Mouse (Mus musculus): ENCODE data around the gene Isca1. TPM values are rescaled to one million over a fixed set of nuclear protein-coding genes. Genes with fewer than 3 reads are reported as not detected.

The Isca1 gene
- total RNA-seq, 2 experiments from 2014 or later, result 138 to 142 TPM

GRCm38 (mm10) chr13:59779213-59779612 lies 9.6 kb upstream of the Isca1 start:
- Histone ChIP-seq H3K27ac (no peak overlapping the region), H3K4me3 (no peak overlapping the region)
- DNase-seq (ENCODE audit: low spot score in 2 of 2), result no peak
- peak; percentile 38 for TF ChIP-seq CTCF (conservative IDR thresholded peaks at IDR 0.05)

- no peak for DNase-seq (ENCODE audit: low spot score in 2 of 2)
- TF ChIP-seq CTCF (conservative IDR thresholded peaks at IDR 0.05), result no peak
- no peak overlapping the region for H3K4me3 ChIP-seq
- H3K27ac ChIP-seq, result no peak overlapping the region
Measured at GRCm38 (mm10) chr13:59775168-59775567, 5.6 kb upstream of the Isca1 start.

GRCm38 (mm10) chr13:59771257-59771656 lies 1.6 kb upstream of the Isca1 start:
- peak overlapping the region; percentile 95 for H3K4me3 ChIP-seq
- peak overlapping the region; percentile 100 for H3K27ac ChIP-seq
- peak; percentile 42 to 47 for DNase-seq (ENCODE audit: low spot score in 2 of 2)
- no peak for TF ChIP-seq CTCF (conservative IDR thresholded peaks at IDR 0.05)

GRCm38 (mm10) chr13:59770847-59771246 lies 1.2 kb upstream of the Isca1 start:
- peak overlapping the region; percentile 100 for H3K27ac ChIP-seq

GRCm38 (mm10) chr13:59770164-59770562 lies 553 bp upstream of the Isca1 start:
- peak; percentile 54 for TF ChIP-seq CTCF (conservative IDR thresholded peaks at IDR 0.05)
- H3K27ac ChIP-seq, result peak overlapping the region; percentile 100
- peak overlapping the region; percentile 95 for H3K4me3 ChIP-seq
- DNase-seq (ENCODE audit: low spot score in 2 of 2), result peak; percentile 80 to 89

More at GRCm38 (mm10) chr13:59770847-59771246, 1.2 kb upstream of the Isca1 start:
- DNase-seq (ENCODE audit: low spot score in 2 of 2), result no peak
- TF ChIP-seq CTCF (conservative IDR thresholded peaks at IDR 0.05), result no peak
- peak overlapping the region; percentile 95 for H3K4me3 ChIP-seq

- no peak for DNase-seq (ENCODE audit: low spot score in 2 of 2)
Measured at GRCm38 (mm10) chr13:59768531-59768930, 1.1 kb downstream of the Isca1 start.

GRCm38 (mm10) chr13:59766786-59767515 lies 2.7 kb downstream of the Isca1 start:
- DNase-seq (ENCODE audit: low spot score in 2 of 2), result no peak
- Histone ChIP-seq H3K27ac (no peak overlapping the region), H3K4me3 (no peak overlapping the region; the same call in 1 of the 2 replicates)
- TF ChIP-seq CTCF (conservative IDR thresholded peaks at IDR 0.05), result no peak

More at GRCm38 (mm10) chr13:59768531-59768930, 1.1 kb downstream of the Isca1 start:
- TF ChIP-seq CTCF (conservative IDR thresholded peaks at IDR 0.05), result no peak
- H3K27ac ChIP-seq, result peak overlapping the region; percentile 100; the same call in 1 of the 2 replicates
- H3K4me3 ChIP-seq, result peak overlapping the region; percentile 95

GRCm38 (mm10) chr13:59762791-59763190 lies 6.8 kb downstream of the Isca1 start:
- Histone ChIP-seq H3K4me3 (no peak overlapping the region), H3K27ac (no peak overlapping the region)
- DNase-seq (ENCODE audit: low spot score in 2 of 2), result no peak
- TF ChIP-seq CTCF (conservative IDR thresholded peaks at IDR 0.05), result no peak

GRCm38 (mm10) chr13:59756906-59757305 lies 12.7 kb downstream of the Isca1 start:
- no peak overlapping the region for H3K4me3 ChIP-seq
- no peak overlapping the region for H3K27ac ChIP-seq
- DNase-seq (ENCODE audit: low spot score in 2 of 2), result no peak
- TF ChIP-seq CTCF (conservative IDR thresholded peaks at IDR 0.05), result no peak

GRCm38 (mm10) chr13:59750310-59750709 lies 19.3 kb downstream of the Isca1 start:
- no peak for DNase-seq (ENCODE audit: low spot score in 2 of 2)
- TF ChIP-seq CTCF (conservative IDR thresholded peaks at IDR 0.05), result no peak
- no peak overlapping the region for H3K27ac ChIP-seq
- no peak overlapping the region for H3K4me3 ChIP-seq

- Histone ChIP-seq H3K4me3 (no peak within 1 kb of the TSS), H3K27ac (no peak within 1 kb of the TSS)
- no peak for TF ChIP-seq CTCF (conservative IDR thresholded peaks at IDR 0.05)
- DNase-seq (ENCODE audit: low spot score in 2 of 2), result peak in 1 of 2 experiments; percentile 48
Measured at GRCm38 (mm10) chr13:59746711-59747110, 22.9 kb downstream of the Isca1 start, which contains the start of gene 1700014D04Rik. TSS of gene 1700014D04Rik (minus strand) at chr13:59746752.

GRCm38 (mm10) chr13:59746164-59746563 lies 23.4 kb downstream of the Isca1 start:
- Histone ChIP-seq H3K4me3 (no peak overlapping the region), H3K27ac (no peak overlapping the region)
- no peak for TF ChIP-seq CTCF (conservative IDR thresholded peaks at IDR 0.05)
- DNase-seq (ENCODE audit: low spot score in 2 of 2), result no peak

- no peak overlapping the region for H3K27ac ChIP-seq
- TF ChIP-seq CTCF (conservative IDR thresholded peaks at IDR 0.05), result no peak
- no peak for DNase-seq (ENCODE audit: low spot score in 2 of 2)
- no peak overlapping the region for H3K4me3 ChIP-seq
Measured at GRCm38 (mm10) chr13:59745462-59745861, 24.1 kb downstream of the Isca1 start.

GRCm38 (mm10) chr13:59741697-59742096 lies 27.9 kb downstream of the Isca1 start:
- Histone ChIP-seq H3K27ac (no peak overlapping the region), H3K4me3 (no peak overlapping the region)
- no peak for DNase-seq (ENCODE audit: low spot score in 2 of 2)
- peak; percentile 62 for TF ChIP-seq CTCF (conservative IDR thresholded peaks at IDR 0.05)

All from layer of hippocampus, adult 2 months (tissue).